Mouse (Mus musculus) bone marrow macrophage, adult 2 months (primary cell): ENCODE measurements around the gene Prom2.

Source experiments
- CTCF ChIP-seq: IDR thresholded peaks from 2 replicates; pipeline ENCODE4 v1.5.1; 2012; ENCODE audit warnings: low read depth, mild to moderate bottlenecking, low read length, moderate library complexity
- POLR2A ChIP-seq: IDR thresholded peaks from 2 replicates; pipeline ENCODE4 v1.6.1; 2012; ENCODE audit warnings: mild to moderate bottlenecking, low read depth, low read length, borderline replicate concordance

DNA sequence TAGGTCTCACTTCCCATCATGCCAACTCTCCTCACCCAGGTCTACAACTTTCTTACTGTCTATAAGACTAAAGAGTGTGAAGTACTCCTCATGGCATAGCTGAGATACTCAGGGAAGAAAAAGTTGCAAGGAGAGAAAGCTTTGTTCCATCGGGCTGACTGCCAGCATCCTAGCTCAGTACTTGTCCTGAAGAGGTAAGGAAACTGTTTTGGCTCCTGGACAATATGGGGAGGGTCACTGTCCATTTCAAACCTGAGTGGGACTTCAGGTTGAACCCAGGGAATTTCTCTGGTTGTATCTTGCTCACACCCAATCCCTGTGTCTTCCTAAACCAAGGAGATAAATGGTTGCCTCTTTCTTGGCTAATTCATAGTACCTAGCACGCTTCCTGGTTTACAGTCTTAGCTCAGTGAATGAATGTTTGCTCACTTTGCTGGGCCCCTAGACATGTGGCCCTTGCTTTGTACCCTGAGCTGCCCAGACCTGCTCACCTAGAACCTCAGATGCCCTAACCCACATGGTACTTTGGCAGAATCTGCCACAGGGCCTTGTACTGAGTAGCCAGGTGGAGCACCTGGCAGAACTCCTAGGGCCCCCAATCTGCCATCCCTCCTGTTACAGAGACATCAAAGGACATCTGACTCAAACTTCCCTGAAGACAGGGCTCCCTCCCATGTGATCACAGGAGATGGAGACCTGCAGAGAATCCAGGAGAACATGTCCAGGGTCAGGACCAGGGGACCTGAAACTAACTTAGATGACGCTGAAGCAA lies 16.1 kb downstream of the Prom2 start:
- no peak for TF ChIP-seq POLR2A
- no peak for TF ChIP-seq CTCF
